Mouse (Mus musculus) liver, embryonic 11.5 days (tissue): ENCODE measurements around the gene Lmo1. TPM values are rescaled to one million over a fixed set of nuclear protein-coding genes. Genes with fewer than 3 reads are reported as not detected.

ENCODE experiments used
- ATAC-seq: fragments of 200-750 bp; cut with Nextera tagmentation; replicated peaks from 2 replicates; pipeline ENCODE4 v1.8.0; 2017; ENCODE audit warnings: moderate number of reproducible peaks, mild to moderate bottlenecking, moderate TSS enrichment, moderate library complexity; ENCODE audit not compliant: low FRiP score
- DNase-seq: peaks from one replicate; pipeline ENCODE4 v3.0.0-alpha.2; 2017; ENCODE audit warnings: low spot score
- H3K27ac ChIP-seq: fragments of 300-500 bp; sonication (generic); 2 replicates; pipeline ENCODE4 v1.5.1; 2014; ENCODE audit warnings: mild to moderate bottlenecking, low read depth, low read length, control low read depth
- H3K27me3 ChIP-seq: fragments of 300-500 bp; sonication (generic); replicated peaks from 2 replicates; pipeline ENCODE4 v1.6.1; 2014; ENCODE audit warnings: low read length, mixed read lengths; ENCODE audit not compliant: control insufficient read depth, insufficient read depth
- H3K36me3 ChIP-seq: fragments of 300-500 bp; sonication (generic); 2 replicates; pipeline ENCODE4 v1.6.1; 2014; ENCODE audit warnings: mild to moderate bottlenecking, low read length, moderate library complexity, mixed read lengths; ENCODE audit not compliant: control insufficient read depth, insufficient read depth
- H3K4me1 ChIP-seq: fragments of 300-500 bp; sonication (generic); replicated peaks from 2 replicates; pipeline ENCODE4 v1.6.1; 2014; ENCODE audit warnings: low read length, mixed read lengths; ENCODE audit not compliant: control insufficient read depth, insufficient read depth
- H3K4me2 ChIP-seq: fragments of 300-500 bp; sonication (generic); 2 replicates; pipeline ENCODE4 v1.6.1; 2014; ENCODE audit warnings: mild to moderate bottlenecking, control low read depth, moderate library complexity
- H3K4me3 ChIP-seq: fragments of 300-500 bp; sonication (generic); 2 replicates; pipeline ENCODE4 v1.5.1; 2014; ENCODE audit warnings: low read depth, low read length, control low read depth
- H3K9ac ChIP-seq: fragments of 300-500 bp; sonication (generic); 2 replicates; pipeline ENCODE4 v1.6.1; 2014; ENCODE audit warnings: low read depth, low read length, control low read depth
- H3K9me3 ChIP-seq: fragments of 300-500 bp; sonication (generic); 2 replicates; pipeline ENCODE4 v1.6.1; 2016; ENCODE audit warnings: low read length, inconsistent platforms, mixed read lengths; ENCODE audit not compliant: control insufficient read depth
- WGBS: fragments of 180-500 bp; shearing (Covaris S2); extraction: QIAGEN DNeasy Blood & Tissue Kit; methylation state at CpG from one replicate; pipeline ENCODE4 v1.1.7; 2014; 5-methylcytosine and 5-hydroxymethylcytosine counted together
- polyA plus RNA-seq: library from polyadenylated mRNA; unstranded; fragments of >200 nt; fragmentation: Nextera tagmentation; extraction: Ambion mirVana; gene quantifications from 2 replicates; pipeline ENCODE4 v1.2.1, GENCODE M21; 2014

The Lmo1 gene
- polyA plus RNA-seq, 1 experiment from 2014 or later, result 5.3 TPM

GRCm38 (mm10) chr7:109206358-109206757, 31.4 kb upstream of the Lmo1 start:
- no peak for DNase-seq
- WGBS, result 56% methylated on average over 2 of the region's 2 CpGs
- Histone ChIP-seq H3K4me1 (no peaks in the 10 kb centered on the region), H3K4me3 (no peak overlapping the region), H3K9me3 (no peaks in the 10 kb centered on the region), H3K4me2 (no peak overlapping the region), H3K27ac (no peak overlapping the region), H3K27me3 (no peaks in the 10 kb centered on the region), H3K9ac (no peak overlapping the region), H3K36me3 (no peaks in the 10 kb centered on the region)
- no peak for ATAC-seq

DNA sequence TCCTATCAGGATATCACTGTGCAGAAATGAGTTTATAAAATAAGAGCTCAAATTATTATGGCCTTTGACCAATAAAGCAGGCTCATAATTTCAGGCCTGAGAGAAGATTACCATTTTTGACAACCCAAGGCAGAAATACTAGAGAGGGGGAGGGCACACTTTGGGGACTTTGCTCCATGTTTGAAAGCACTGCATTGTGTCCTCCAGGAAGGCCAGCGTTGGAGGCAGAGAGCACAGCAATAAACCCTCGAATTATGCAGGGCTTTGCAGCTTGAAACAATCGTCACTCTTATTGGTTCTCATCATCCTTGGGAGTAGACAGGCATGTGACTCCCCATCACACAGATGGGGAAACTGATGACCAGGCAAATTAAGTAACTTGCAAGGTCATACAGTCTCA, 28.1 kb upstream of the Lmo1 start:
- Histone ChIP-seq H3K27me3 (no peaks in the 10 kb centered on the region), H3K4me2 (no peak overlapping the region), H3K4me3 (no peak overlapping the region), H3K27ac (no peak overlapping the region), H3K9me3 (no peaks in the 10 kb centered on the region), H3K4me1 (no peaks in the 10 kb centered on the region), H3K9ac (no peak overlapping the region), H3K36me3 (no peaks in the 10 kb centered on the region)
- ATAC-seq, result no peak
- DNase-seq, result no peak
- 73% methylated on average over 3 of the region's 3 CpGs for WGBS

GRCm38 (mm10) chr7:109200559-109200958, 25.6 kb upstream of the Lmo1 start:
- Histone ChIP-seq H3K9me3 (no peaks in the 10 kb centered on the region), H3K27me3 (no peaks in the 10 kb centered on the region), H3K27ac (no peak overlapping the region), H3K9ac (no peak overlapping the region), H3K4me1 (no peaks in the 10 kb centered on the region), H3K36me3 (no peaks in the 10 kb centered on the region), H3K4me2 (no peak overlapping the region), H3K4me3 (no peak overlapping the region)
- 68% methylated on average over 3 of the region's 3 CpGs for WGBS
- DNase-seq (peak; percentile 8), ATAC-seq (no peak)

DNA sequence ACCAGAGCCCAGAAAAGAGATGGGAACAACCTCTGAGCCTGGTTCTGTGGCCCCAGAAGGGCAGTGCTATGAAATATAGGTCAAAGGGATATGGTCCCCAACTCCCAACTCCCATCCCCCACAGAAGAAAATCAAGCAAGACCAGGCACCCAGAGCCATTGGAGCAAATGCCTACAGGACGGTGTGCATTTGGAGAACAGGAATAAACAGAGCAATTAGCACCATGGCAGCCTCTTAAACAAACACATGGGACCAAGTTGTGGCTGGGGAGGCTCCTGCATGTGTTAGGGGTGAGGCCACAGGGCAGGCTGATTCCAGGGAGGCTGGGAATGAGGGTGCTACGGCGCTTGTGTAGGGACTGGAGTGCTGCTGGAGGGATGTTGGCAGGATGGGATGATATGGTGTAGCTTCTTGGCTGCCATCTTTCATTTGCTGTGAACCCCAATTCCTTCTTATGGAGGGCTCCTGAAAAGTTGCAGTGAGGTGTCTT, 22.2 kb upstream of the Lmo1 start:
- ATAC-seq (no peak), DNase-seq (no peak)
- no peaks in the 10 kb centered on the region for H3K9me3 ChIP-seq
- H3K36me3 ChIP-seq, result no peaks in the 10 kb centered on the region
- H3K9ac ChIP-seq, result no peak overlapping the region
- H3K27me3 ChIP-seq, result no peaks in the 10 kb centered on the region
- no peak overlapping the region for H3K4me3 ChIP-seq
- H3K4me2 ChIP-seq, result no peak overlapping the region
- no peak overlapping the region for H3K27ac ChIP-seq
- WGBS, result 58% methylated on average over 3 of the region's 3 CpGs
- no peaks in the 10 kb centered on the region for H3K4me1 ChIP-seq

GRCm38 (mm10) chr7:109196399-109197082, 21.5 kb upstream of the Lmo1 start:
- DNase-seq (no peak), ATAC-seq (no peak)
- Histone ChIP-seq H3K27ac (no peak overlapping the region), H3K4me2 (no peak overlapping the region), H3K9me3 (no peaks in the 10 kb centered on the region), H3K36me3 (no peaks in the 10 kb centered on the region), H3K4me3 (no peak overlapping the region), H3K9ac (no peak overlapping the region), H3K27me3 (no peaks in the 10 kb centered on the region), H3K4me1 (no peaks in the 10 kb centered on the region)
- WGBS, result 60% methylated on average over 11 of the region's 11 CpGs

DNA sequence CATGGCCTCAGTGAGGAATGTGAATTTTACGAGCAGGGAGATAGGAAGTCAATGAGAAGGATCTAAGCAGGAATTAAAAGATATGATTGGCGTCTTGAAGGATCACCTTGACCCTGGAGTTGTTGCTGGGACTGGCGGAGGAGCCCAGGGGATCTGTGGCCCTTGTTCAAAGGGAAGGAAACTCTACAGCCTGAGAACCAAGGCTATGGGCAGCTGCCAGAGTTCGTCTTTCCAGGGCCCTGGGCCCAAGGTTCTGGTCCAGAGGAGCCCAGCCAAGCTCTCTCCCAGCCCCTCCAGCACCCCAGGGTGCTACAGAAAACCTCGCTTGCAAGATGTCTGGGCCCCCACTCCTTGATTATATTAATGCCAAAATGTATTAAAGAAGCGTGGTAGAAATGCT, 21.0 kb upstream of the Lmo1 start:
- no peak overlapping the region for H3K9ac ChIP-seq
- H3K4me1 ChIP-seq, result no peaks in the 10 kb centered on the region
- no peak overlapping the region for H3K4me3 ChIP-seq
- H3K27me3 ChIP-seq, result no peaks in the 10 kb centered on the region
- no peaks in the 10 kb centered on the region for H3K36me3 ChIP-seq
- DNase-seq, result no peak
- H3K27ac ChIP-seq, result no peak overlapping the region
- 64% methylated on average over 6 of the region's 6 CpGs for whole genome bisulfite sequencing
- H3K4me2 ChIP-seq, result no peak overlapping the region
- ATAC-seq, result no peak
- H3K9me3 ChIP-seq, result no peaks in the 10 kb centered on the region

GRCm38 (mm10) chr7:109194850-109195249, 19.8 kb upstream of the Lmo1 start:
- H3K4me2 ChIP-seq, result no peak overlapping the region
- H3K9ac ChIP-seq, result no peak overlapping the region
- no peaks in the 10 kb centered on the region for H3K36me3 ChIP-seq
- H3K4me3 ChIP-seq, result no peak overlapping the region
- H3K9me3 ChIP-seq, result no peaks in the 10 kb centered on the region
- H3K27ac ChIP-seq, result no peak overlapping the region
- H3K27me3 ChIP-seq, result no peaks in the 10 kb centered on the region
- 87% methylated on average over 1 of the region's 1 CpGs for WGBS
- no peaks in the 10 kb centered on the region for H3K4me1 ChIP-seq
- ATAC-seq (no peak), DNase-seq (no peak)

DNA sequence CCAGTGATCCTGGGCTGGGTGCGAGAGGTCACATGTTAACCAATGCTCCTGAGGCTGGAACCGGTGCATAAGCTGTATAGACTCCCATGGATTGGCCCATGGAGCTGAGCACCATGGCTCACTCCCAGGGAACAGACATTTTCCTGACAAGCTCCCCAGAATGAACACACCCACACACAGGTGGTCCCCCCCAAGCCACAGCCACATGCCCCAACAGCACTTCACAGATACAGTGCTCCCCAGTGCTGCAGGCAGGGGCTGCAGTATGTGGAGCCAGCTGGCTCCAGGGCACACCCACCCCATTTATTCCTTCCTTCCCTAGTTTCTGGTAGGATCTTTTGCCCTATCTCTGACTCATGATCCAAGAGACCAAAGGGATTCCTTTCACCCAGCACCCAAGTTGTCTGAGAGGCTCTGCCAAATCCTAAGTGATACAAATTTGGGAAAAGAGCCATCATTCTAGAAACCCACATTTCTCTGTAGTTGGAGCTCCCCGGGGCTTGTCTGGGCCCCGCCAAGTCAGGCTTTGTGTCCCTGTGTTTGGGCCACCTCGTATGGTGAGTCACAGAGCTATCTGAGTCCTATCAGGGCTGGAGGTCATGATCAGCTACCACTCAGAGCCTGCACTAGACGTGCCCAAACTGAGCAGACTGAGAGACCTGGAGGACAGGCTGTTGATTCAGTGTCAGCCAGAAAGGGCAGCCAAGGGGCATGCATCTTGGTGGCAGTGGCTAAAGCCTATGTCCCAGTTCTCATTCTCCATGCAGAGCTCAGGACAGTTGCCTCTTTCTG, 12.4 kb upstream of the Lmo1 start:
- Histone ChIP-seq H3K9ac (no peak overlapping the region), H3K9me3 (no peaks in the 10 kb centered on the region), H3K27ac (no peak overlapping the region), H3K27me3 (no peaks in the 10 kb centered on the region), H3K4me2 (no peak overlapping the region), H3K4me1 (no peaks in the 10 kb centered on the region), H3K36me3 (no peaks in the 10 kb centered on the region), H3K4me3 (no peak overlapping the region)
- DNase-seq (no peak), ATAC-seq (no peak)
- WGBS, result 66% methylated on average over 6 of the region's 6 CpGs

DNA sequence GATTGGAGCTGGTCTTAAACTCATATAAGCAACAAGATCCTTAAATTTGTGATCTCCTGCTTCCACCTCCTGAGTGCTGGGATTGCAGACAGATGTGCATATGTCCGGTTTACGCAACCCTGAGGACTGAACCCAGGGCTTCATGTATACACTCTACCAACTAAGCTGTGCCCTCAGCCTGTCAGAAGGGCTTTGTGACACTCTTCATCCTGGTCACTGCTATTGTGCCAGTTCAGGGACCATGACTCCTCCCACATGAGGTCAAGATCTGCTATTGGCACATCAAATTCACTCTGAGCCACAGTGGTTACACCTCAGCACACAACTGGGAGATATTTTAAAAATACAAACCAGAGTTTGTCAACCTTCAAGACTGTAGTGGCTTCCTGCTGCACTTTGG, 11.0 kb upstream of the Lmo1 start:
- WGBS, result 96% methylated on average over 2 of the region's 2 CpGs
- no peaks in the 10 kb centered on the region for H3K9me3 ChIP-seq
- DNase-seq (no peak), ATAC-seq (no peak)
- no peak overlapping the region for H3K4me2 ChIP-seq
- H3K4me3 ChIP-seq, result no peak overlapping the region
- no peaks in the 10 kb centered on the region for H3K4me1 ChIP-seq
- no peak overlapping the region for H3K27ac ChIP-seq
- H3K9ac ChIP-seq, result no peak overlapping the region
- H3K27me3 ChIP-seq, result no peaks in the 10 kb centered on the region
- H3K36me3 ChIP-seq, result no peaks in the 10 kb centered on the region
